Mouse (Mus musculus) cerebellum, postnatal 25 days (tissue): ENCODE data around the gene Bnc2.

Source experiments
- DNase-seq, 2 experiments: peaks; one replicate each; pipeline ENCODE4 v3.0.0; 2021; ENCODE audit warnings: mixed read lengths in 2 of 2

Gene Bnc2

DNA sequence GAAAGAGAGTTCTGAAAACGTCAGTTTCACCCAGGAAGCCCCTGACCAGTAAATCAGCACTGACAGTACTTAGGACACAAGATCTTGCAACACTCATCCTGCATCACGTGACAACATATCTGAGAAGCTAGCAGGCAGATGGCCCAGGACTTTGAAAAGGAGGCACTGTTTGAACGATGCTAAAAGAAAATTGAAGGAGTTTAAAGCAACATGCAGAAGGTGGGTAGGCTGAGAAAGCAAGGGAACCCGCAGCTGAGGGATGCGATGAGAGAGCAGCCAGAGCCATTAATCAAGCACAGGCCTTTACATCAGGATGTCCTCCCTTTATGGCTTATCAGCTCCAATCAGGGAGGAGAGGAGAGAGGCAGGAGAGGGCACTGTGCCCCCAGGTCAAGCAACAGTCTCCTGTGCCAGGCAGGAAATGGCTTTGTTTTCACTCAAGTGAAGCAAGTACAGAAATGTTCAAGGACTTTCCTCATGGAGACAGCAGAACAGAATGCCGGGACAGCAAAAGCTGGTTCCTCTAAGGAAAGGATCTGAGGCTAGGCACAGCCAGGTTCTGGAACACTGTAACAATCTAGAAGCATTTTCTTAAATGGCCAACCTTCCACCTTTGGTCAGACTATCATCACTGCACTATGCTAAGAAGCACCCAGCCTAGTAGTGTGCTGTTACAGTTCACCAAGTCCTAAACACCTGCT, 267.6 kb downstream of the Bnc2 start:
- no peak for DNase-seq

DNA sequence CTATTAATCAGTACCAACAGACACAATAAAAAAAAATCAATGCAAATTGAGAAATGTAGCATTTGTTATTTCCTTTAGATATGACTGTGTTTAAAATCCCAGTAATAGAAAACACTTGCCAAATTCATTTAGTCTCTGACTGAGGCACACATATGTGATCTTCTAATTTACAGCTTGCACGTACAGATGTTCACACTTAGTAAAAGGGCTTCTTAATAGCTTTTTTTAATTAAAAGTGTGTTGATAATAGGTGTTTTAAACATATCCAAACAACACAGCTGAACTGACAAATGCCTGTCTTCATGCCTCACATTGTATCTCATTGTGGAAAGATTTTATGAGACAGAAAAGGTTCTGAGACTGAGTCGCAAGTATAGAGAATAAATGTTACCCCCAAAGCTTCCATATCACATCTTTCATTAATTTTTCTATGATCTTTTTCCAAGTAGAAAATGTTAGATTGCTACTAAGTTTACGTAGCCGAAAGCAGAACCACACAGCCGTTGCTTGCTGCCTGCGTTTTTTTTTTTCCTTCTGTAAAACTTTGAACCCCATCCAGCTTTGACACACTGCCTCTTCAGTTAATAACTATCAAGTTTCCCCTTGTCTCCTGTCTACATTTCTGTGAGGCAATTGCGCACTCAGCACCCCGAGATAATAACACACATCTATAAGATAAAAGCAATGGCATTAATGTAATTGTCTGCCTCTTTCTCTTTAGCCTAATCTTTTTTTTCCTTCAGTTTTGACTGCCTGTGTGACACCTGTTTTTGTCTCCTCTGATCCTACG, 271.5 kb downstream of the Bnc2 start:
- DNase-seq: no peak

DNA sequence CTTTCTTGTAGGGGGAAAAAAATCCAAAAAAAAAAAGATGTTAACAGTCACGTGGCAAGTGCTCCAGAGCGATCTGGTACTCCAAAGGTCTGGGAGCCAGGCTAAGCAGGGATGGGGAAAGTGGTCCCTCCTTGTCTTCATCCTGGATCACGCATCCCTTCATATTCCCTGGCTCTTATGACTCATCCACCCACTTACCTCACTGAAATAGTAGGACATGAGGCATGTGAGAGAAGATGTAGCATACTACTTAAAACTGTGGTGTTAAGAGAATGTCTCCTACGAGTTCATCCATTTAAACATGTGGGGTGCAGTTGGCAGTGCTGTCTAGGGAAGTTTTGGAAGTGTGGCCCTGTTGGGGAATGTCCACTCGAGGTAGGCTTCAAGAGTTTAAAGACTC, 286.1 kb downstream of the Bnc2 start:
- DNase-seq: no peak

DNA sequence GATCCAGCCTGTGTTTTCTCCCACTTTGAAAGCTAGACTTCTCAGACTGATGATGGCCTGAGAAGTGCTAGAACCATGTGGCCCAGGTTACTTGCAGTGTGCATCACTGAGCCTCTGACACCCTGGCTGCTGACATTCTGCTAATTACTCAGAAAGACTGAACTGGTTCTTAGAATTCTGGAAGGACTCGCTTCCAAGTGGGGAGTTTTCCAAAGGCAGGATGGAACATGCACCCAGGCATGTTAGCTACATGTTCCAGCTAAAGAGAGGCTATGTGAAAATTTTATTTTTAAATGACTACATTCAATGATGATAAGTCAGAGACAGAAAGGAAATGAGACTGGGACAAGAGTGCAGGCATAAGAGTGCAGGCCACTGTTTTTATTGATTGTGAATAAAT, 289.9 kb downstream of the Bnc2 start:
- DNase-seq: no peak

DNA sequence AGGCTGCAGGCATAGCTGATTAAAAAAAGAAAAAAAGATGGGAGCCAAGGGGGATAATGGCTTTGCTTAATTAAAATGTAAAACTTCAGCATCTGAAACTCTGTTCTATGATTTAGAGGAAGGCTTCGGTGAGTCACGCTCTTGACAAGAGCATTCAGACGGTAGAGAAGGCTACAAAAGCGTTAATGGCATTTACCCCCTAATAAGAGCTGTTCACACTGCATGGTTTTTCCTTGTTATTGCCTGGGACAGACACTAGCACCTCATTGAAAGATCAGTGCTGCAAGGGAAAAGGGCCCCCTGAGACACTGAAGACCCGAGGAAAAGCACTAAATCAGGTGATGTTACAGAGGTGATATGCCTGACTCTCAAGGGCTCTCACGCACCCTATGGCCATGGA, 295.8 kb downstream of the Bnc2 start:
- no peak for DNase-seq

DNA sequence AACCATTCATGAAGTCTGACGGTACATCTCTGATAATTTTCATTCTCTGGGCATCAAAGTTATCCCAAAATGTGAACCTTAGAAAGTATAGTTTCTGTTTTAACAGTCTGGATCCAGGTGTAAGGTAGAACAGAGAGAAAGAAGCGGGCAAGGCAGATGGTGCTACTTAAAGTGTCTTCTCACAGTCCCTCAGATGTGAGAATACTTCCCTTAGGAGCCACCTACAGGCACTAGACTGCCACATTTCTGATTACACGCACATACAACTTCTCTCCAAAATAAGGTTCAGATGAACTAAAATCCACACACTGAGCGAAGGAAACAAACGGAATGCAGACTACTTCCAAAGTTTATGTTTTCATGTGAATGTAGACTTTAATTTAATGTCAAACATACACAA, 297.6 kb downstream of the Bnc2 start:
- no peak for DNase-seq

DNA sequence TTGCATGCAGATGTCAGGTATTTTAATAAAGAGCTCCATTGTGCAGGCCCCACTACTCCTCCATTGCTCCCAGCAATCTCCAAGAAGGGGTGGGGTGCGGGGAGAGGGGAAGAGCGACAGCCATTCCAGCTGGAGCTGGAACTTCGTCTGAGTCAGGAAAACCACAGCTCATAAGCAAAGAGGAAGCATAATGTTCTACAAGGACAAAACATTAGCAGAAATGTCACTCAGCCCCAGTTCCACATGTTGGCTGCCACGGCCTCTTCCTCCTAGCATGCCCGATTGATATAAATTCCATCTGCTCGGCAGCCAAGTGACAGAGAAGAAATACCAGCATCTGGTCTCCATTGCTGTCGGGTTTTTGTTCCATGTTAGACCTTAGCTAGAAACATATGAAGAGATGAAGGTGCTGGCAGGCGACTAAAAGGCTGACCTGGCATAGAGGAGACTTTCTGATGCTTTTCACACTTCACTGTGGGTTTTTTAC, 312.7 kb downstream of the Bnc2 start:
- DNase-seq: no peak

DNA sequence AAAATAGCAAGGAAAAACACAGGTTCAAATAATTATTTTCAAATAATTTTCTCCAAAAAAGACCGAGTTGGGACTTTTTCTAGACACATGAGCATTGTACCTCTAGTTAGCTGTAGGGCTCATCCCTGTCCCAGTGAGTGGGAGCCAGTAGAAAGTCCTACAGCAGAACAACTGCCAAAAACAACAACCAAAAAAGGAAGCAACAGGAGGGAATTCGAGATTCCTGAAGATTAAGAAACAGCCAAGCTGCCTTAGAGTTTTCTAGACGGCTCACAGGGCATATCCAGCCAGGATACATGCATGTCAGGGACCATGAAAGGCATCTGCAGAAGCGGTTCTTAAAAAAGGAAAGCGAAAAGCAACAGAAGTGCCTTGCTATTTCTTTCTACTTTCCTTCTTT, 313.9 kb downstream of the Bnc2 start:
- DNase-seq: no peak

DNA sequence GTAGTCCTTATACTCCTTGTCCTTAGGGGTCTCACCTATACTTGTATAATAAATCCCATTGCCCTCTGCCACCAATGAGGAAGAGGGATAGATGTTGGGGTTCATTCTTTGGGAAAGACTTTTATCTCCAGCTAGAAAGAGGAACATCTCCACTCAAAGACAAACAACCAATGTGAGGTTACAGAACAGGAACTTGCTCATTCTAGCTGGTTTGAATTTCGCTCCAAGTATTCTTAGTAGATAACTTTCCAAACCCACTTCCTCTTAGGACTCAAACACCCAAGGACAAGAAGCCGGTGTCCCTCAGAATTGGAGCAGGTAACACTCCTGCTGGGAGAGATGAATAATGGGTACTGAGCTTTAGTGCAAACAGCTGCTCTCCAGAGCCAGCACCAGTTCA, 315.1 kb downstream of the Bnc2 start:
- DNase-seq: no peak

DNA sequence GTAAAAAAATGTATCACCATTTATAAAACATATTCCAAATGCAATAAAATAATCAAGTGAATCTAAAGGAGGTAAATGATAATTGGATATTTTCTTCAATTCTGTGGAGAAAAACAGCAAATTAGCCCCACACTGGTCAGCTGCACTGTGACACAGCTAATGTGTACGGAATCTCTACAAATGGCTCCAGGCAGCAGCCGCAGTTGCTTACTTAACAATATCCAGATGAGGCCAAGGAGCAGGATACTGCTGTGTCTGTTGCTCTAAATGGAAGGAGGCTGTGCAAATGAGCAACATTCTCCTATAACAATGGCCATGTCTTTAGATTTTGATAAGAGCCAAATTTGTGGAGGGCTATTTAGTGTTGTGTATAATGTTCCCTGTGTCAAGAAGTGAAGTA, 316.9 kb downstream of the Bnc2 start:
- no peak for DNase-seq

DNA sequence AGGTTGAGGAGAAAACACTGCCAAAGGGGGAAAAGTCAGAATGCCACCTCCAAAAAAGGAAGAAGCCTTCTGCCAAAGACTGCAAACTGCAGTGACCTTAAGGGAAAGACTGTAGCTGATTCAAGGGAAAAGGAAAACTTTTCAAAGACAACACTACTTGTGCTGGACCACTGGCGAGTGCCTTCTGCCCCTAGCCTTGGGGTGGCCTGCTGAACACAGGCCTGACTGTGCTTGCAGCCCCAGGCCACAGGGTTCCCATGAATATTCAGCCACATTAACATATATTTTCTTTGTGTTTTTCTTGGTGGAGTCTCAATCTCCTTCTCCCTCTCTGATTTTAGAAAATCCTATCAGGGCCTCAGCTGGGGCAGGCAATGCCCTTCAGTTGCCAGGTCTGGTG, 317.7 kb downstream of the Bnc2 start:
- DNase-seq: no peak

DNA sequence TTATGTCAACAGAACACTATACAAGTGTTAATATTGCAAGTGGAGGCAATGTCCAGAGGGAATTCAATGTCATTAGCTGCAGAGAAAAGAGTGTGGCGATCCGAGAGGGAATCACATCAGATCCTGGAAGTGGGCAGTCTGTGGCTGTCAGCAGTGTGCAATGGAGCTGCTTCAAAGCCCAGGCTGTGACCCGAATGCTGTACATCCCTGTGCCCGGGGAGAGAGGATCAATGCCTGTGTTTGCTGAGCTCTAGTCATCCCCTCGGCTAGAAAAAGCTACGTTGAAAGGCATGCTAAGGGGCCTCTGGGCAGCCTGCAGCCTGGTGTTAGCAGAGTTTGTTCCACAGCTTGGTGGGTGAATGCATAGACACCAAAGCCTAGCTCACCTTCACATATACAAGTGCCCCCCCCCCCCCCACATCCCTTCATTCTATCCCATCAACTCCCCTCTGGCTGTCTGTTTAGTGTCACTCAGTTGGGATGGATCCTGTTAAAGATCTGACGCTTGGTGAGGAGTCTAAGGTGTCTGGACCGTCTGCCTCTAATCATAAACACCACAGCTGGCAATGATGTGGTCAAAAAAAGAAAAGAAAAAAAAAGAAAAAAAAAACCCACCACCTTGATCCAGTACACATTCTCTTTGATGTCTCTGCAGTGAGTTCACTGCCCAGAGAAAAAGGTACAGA, 318.5 kb downstream of the Bnc2 start:
- DNase-seq: no peak

DNA sequence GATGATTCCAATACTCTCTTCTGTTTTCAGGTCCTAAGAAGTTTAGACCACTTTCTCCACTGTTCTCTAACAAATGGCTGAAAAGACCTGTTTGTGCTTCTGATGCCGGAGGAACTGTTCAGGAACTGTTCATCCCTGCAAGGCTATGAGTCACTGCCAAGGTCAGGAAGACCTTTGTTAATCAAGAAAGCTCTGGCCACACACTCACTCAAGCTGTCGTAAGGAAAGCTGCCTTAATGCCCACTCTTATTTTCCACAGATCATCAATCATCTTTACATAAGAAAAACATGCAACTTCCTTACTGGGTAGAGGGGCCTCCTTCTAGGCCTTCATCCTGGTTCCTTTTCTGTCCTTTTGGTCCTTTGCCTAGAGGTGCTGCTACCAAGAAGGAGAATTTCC, 322.4 kb downstream of the Bnc2 start:
- no peak for DNase-seq

DNA sequence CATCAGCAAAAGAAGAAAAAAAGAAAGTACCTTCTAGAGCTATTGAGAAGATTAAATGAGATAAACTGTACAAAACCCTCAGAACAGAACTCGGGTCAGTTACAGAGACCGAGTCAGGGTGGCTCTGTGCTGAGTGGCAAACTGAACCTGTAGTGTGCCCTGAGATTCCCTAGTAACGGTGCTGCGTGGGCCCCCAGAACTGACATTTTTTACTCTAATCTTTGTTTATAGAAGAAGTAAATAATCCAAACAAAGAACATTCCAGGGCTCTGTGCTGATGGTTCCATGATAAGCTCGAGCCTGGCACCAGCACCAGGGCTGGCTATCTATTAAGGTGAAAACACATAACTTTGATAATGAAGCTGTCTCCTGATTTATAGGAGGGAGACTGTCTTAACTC, 325.5 kb downstream of the Bnc2 start:
- DNase-seq: no peak

DNA sequence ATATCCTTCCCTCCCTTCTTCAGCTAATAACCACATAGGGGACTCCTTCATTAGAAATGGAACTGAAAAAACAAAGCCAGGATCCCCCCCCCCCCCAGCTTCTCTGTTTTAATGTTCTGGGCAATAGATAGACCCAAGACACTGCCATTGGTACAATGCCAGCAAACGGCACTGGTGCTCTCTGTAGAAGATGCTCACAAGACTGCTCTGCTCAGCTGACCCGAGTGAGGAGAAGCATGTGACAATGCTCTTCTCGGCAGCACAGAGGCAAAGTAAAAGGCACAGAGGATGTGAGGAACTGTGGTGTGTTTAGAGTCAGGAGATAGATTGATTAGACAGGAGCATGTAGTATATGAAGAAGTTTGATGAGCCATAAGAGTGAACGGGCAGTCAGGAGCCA, 335.9 kb downstream of the Bnc2 start:
- peak in 1 of 2 experiments; percentile 6 for DNase-seq

DNA sequence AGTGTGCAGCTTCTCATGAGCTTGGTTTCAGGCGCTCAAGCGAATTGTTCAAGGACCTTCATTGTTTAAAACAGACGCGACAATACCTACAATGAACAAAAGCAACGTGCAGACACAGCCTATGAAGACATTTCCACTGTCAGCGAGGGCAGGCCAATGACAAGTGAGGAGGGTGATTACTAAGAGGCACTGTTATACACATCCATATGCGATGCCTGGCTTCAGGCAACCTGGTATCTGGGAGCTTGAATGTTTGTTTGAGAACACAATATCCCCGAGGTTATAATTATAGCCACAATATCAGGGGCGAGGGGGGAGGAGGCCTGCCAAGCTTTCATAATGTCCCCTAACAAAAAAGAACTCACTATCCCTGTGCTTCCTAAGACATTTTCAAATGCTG, 343.1 kb downstream of the Bnc2 start:
- no peak for DNase-seq

DNA sequence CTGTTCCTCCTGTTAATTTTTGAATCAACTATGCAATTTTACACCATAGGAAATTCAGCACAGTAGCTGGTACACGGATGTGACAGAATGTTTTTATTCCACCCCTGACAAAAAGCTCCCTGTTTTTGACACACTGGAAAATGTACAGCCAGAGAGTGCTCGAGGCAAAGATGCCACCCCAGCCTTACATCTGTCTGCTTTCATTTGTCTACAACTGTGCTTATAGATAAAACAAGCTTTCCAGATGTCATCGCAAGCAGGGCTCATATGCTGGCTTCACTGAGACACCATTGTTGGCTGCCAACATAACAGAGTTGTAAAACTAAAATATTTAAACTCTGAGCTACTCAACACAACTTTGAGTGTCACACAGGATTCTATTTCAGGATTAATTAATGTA, 343.6 kb downstream of the Bnc2 start:
- DNase-seq: no peak

DNA sequence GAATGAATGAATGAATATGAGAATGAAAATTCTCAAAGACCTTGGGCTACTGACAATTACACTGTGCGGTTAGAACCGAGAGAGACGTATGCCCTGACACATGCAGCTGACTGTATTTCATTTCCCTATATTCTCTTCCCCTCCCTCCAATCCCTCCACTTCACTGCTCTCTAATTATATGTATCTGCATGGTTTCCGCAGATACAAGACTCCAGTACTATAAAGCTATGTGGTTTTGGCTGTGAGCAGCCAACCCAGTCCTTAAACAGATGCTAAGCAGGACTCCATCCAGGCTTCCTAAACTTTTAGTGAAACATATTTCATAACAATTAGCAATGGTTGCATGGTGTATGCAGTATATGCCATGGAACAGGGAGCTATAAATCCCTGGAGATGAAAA, 344.6 kb downstream of the Bnc2 start:
- no peak for DNase-seq

DNA sequence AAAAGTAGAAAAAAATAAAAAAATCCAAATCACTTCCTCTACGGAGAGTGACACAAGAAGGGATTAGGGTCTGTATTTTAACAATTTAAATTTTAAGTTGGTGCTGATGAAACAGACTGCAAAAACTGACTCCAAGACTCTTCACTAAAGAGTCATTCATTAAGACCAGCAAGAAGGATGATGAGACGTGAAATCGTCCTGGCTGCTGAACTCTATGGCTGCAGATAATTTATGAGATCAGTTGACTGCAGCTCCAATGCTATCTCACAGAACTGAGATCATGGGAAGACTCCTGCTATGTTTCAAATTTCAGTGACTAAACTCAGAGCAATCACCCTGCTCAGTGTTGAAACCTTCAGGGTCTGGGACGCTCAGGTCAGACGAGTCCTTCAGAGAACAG, 345.4 kb downstream of the Bnc2 start:
- no peak for DNase-seq

DNA sequence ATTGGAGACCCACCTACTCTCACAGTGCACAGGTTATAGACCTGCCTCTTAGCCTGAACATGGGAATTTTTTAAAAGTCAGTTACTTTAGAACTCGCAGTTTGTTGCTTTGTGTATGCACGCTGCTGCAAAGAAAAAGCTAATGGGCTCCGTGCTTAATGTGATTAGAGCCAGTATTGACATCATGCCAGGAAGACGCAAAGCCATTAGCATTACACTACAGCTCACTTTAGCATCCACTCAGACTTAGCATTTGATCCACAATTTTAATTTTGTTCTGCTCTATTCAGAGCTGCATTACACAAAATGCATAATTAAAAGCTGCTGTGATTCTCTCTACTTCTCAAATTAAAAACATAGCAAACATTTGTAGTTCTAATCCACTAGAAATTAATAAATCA, 350.7 kb downstream of the Bnc2 start:
- no peak for DNase-seq

DNA sequence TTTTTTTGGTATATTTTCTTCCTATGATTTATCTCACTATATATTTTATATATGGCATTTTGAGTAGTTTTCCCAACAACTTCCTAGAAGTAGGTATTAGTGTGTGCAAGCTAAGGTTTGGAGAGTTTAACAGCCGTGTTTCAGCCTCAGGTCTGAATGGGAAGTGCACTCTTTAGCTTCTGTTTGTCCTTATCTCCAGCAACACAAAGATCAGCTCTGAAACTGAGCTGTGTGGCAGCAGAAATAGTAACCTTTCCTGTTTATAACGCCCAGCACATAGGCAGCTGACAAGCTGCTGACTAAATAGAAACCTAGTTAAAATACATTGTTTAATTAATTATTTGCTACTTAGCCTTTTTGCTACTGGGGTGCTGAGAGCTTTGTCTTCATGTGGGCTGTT, 353.5 kb downstream of the Bnc2 start:
- DNase-seq: no peak

DNA sequence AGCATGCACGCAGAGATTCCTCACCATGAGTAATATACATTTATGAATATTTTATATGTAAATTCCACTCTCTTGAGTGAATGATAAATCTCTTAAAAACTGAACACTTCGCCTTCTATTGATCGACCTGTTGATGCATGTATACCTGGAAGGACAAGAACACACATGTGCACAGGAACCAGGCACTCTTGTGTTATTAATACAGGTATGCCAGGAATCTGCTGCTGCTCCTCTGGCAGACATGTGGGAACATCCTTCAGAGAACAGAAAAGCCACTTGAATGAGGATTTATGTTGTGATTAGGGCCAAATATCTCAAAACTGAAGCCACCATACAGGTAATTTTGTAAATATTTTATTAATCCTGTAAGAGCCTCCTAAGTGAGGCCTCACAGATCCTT, 357.7 kb downstream of the Bnc2 start:
- no peak for DNase-seq

DNA sequence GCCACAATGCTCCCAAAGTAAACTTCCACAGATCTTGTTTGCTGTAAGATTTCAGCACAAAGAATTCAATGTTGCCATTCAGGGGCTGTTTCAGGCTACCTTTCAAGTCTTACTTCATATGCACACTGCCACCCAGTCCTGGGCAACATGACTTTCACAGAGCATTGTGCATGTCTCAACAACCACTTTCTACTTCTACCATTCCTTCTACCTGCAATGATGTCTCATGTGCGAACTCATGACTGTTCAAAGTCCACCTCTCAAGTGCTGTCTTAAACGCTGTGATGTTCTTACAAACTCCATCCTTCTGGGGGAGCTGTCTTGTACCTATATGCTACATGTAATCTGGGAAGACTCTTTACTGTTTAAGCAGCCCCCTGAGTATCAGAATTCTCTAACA, 363.7 kb downstream of the Bnc2 start:
- no peak for DNase-seq

DNA sequence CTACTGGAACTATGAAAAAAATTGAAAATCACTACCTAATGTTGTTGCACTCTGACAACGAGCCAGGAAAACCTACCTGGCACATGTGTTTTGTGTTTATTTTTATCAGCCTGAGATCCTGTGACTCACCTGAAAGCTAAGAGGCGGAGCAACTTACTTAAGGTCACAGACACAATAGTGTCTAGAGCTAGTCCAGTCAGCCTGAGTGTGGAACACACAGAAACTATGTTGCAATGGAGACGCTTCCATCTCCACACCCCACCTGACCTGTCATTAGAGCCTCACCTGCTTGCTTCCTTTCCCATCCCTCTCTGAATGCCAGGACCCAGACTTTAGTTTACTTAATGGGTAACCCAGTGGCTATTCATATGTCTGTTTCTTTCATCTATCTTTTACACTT, 364.2 kb downstream of the Bnc2 start:
- no peak for DNase-seq
